Mouse (Mus musculus) cortical plate, adult 2 months (tissue): ENCODE results near the gene Ncaph2. TPM values are rescaled to one million over a fixed set of nuclear protein-coding genes. Genes with fewer than 3 reads are reported as not detected.

Experiments
- H3K27ac ChIP-seq: fragments of 200-500 bp; 2 replicates; pipeline ENCODE4 v1.5.1; 2012; ENCODE audit warnings: low read length, control low read depth, inconsistent platforms; ENCODE audit not compliant: insufficient read depth
- H3K4me1 ChIP-seq: fragments of 200-500 bp; 2 replicates; pipeline ENCODE4 v1.6.1; 2011; ENCODE audit warnings: low read length; ENCODE audit not compliant: control insufficient read depth, insufficient read depth
- H3K4me3 ChIP-seq: fragments of 200-500 bp; 2 replicates; pipeline ENCODE4 v1.5.1; 2011; ENCODE audit warnings: mild to moderate bottlenecking, low read length, control low read depth; ENCODE audit not compliant: insufficient read depth
- CTCF ChIP-seq: fragments of 200-500 bp; IDR thresholded peaks from 2 replicates; pipeline ENCODE4 v1.5.1; 2011; ENCODE audit warnings: mild to moderate bottlenecking, control low read depth, low read length; ENCODE audit not compliant: insufficient read depth; ENCODE audit errors: extremely low read depth
- POLR2A ChIP-seq: fragments of 200-500 bp; IDR thresholded peaks from 2 replicates; pipeline ENCODE4 v1.6.1; 2011; ENCODE audit warnings: mild to moderate bottlenecking, low read length, control low read depth; ENCODE audit not compliant: insufficient read depth; ENCODE audit errors: extremely low read depth
- polyA plus RNA-seq: library from polyadenylated mRNA; depleted of rRNA; stranded (reverse); fragments of >200 nt; gene quantifications from 2 replicates; pipeline ENCODE4 v1.2.3, GENCODE M21; 2012; rRNA removed

The Ncaph2 gene
- polyA plus RNA-seq, 1 experiment = 119 TPM

DNA sequence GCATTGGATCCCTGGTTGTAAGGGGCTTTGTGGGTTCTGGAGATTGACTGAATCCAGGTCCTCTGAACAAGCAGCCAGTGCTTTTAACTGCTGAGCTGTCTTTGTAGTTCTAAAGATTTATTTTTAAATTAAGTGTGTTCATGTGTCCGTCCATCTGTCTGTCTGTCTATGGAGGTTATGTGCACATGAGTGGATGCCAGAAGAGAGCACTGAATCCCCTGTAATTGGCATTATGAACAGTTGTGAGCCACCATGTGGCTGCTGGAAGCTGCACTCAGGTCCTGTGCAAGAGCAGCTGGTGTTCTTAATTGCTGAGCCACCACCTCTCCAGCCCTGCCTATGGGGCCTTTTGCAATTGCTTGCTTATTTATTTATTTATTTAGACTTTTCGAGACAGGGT is 42.6 kb downstream of the Ncaph2 start:
- Histone ChIP-seq H3K4me1 (no peaks in the 10 kb centered on the region), H3K4me3 (no peak overlapping the region), H3K27ac (no peak overlapping the region)
- TF ChIP-seq POLR2A (no peak), CTCF (no peak)

DNA sequence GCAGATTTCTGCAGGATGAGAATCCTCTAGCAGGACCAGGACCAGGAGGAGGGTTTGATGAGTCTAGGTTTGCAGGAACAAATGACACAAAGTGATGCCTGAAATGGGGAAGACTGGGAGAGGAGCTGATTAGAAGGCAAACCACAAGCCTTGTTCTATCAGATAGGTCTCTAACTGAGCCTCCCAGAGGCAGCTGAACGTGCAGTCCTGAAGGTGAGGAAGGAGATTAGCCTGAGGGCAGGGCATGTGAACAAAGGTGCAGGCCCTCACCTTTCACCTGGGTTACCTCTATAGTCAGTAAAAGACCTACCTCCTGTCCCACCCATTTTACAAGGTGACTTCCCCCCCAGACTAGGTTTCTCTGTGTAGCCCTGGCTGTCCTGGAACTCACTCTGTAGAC is 44.2 kb downstream of the Ncaph2 start:
- Histone ChIP-seq H3K27ac (no peak overlapping the region), H3K4me3 (no peak overlapping the region), H3K4me1 (no peaks in the 10 kb centered on the region)
- TF ChIP-seq POLR2A (no peak), CTCF (no peak)

GRCm38 (mm10) chr15:89402471-89402870 is 47.0 kb downstream of the Ncaph2 start:
- no peak overlapping the region for H3K27ac ChIP-seq
- no peak overlapping the region for H3K4me3 ChIP-seq
- no peak for TF ChIP-seq POLR2A
- no peak for TF ChIP-seq CTCF
- no peaks in the 10 kb centered on the region for H3K4me1 ChIP-seq

DNA sequence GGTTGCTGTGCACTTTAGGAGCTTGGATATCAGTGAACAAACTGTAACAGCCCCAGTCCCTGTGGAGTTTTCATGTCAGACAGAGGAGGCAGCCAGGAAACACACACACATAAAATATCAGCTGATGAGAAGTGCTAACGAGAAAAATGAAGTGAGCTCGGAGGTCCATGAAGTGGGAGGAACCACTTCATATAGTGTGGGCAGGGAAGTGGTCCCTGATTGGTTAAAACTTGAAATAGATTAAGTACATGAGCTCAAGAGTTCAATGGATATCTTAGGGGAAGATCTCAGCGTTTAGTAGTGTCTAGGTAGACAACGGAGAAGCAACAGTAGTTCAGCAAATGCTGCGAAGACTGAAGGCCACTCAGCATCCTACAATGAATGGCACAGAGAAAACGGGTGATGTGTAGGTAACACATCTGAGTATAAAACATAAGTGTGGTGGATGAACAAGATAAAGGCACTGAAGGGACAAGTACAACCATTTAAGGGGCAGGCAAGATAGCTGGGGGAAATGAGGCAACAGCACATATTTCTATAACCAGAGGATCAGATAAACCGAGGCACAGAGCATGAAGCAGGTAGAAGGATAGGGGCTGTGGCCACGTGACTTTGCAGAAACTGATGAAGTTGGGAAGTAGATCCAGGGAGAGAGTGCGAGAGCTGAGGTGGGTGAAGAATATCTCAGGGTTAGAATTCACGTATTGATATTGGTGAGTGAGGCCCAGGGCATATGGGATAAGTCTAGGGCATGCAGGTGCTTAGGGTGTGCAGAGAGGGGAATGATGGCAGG is 49.5 kb downstream of the Ncaph2 start:
- no peak for TF ChIP-seq CTCF
- no peak for TF ChIP-seq POLR2A
- Histone ChIP-seq H3K4me3 (no peak overlapping the region), H3K4me1 (no peaks in the 10 kb centered on the region), H3K27ac (no peak overlapping the region)

DNA sequence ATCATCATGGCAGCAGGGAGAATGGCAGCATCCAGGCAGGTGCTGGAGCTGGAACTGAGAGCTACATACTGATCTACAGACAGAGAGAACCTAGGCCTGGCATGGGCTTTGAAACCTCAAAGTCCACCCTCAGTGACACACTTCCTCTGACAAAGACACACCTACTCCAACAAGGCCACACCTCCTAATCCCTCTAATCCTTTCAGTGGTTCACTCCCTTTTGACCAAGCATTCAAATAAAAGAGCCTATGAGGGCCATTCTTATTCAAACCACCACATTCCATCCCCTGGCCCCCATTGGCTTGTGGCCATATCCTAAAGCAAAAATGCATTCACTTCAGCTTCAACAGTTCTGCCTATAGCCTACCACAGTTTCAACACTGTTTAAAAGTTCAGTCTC is 51.2 kb downstream of the Ncaph2 start:
- TF ChIP-seq POLR2A (no peak), CTCF (no peak)
- H3K4me3 ChIP-seq = no peak overlapping the region
- no peak overlapping the region for H3K27ac ChIP-seq
- H3K4me1 ChIP-seq = no peaks in the 10 kb centered on the region

GRCm38 (mm10) chr15:89410118-89410517 is 54.6 kb downstream of the Ncaph2 start, which contains the start of gene Syce3:
Gene Syce3, minus strand, starts transcription at chr15:89410503.
- Histone ChIP-seq H3K4me1 (no peaks in the 10 kb centered on the region), H3K27ac (no peak within 1 kb of the TSS), H3K4me3 (no peak within 1 kb of the TSS)
- TF ChIP-seq POLR2A (no peak), CTCF (no peak)

- TF ChIP-seq POLR2A = no peak
- Histone ChIP-seq H3K4me1 (no peaks in the 10 kb centered on the region), H3K4me3 (no peak overlapping the region), H3K27ac (no peak overlapping the region)
These were observed 59.8 kb downstream of the Ncaph2 start for GRCm38 (mm10) chr15:89415282-89415681.

DNA sequence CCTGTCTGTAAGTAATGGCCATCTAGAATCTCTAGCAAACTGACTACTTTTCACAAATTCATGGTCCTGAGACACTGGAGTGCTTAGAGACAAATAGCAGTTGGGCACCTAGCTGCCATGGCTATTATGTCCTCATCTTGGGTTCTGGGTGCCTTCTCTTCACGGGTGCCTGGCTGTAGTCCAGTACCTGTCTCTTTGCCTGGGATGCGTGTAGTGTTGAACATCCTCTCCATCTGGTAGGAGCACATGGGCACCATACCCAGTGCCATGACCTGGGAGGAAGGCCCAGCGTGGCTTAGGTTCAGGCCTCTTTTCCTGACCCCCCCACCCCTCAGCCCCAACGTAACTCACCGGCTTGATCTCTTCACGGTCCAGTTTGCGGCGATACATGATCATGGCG is 66.4 kb downstream of the Ncaph2 start:
- TF ChIP-seq POLR2A (no peak), CTCF (no peak)
- no peak overlapping the region for H3K27ac ChIP-seq
- no peak overlapping the region for H3K4me3 ChIP-seq
- no peaks in the 10 kb centered on the region for H3K4me1 ChIP-seq

Other genes with a start within 250 kb of the Ncaph2 start
- gene Tubgcp6, start 232.6 kb upstream of the Ncaph2 start, polyA plus RNA-seq = 31.8 and 34.1 TPM in 2 replicates
- gene Hdac10, start 227.0 kb upstream of the Ncaph2 start, polyA plus RNA-seq = 31.3 and 36.0 TPM in 2 replicates
- 21.0 and 22.3 TPM in 2 replicates for gene Mapk12, start 215.0 kb upstream of the Ncaph2 start, polyA plus RNA-seq
- 91.5 and 93.7 TPM in 2 replicates for gene Mapk11, start 206.1 kb upstream of the Ncaph2 start, polyA plus RNA-seq
- 51.0 and 52.9 TPM in 2 replicates for gene Plxnb2, start 174.9 kb upstream of the Ncaph2 start, polyA plus RNA-seq
- 137 and 148 TPM in 2 replicates for gene Dennd6b, start 159.2 kb upstream of the Ncaph2 start, polyA plus RNA-seq
- gene Ppp6r2, start 144.2 kb upstream of the Ncaph2 start, polyA plus RNA-seq = 119 and 135 TPM in 2 replicates
- 264 and 276 TPM in 2 replicates for gene Sbf1, start 40.4 kb upstream of the Ncaph2 start, polyA plus RNA-seq
- gene Adm2, start 33.0 kb upstream of the Ncaph2 start, polyA plus RNA-seq = not detected in 2 replicates
- gene Miox, start 21.3 kb upstream of the Ncaph2 start, polyA plus RNA-seq = not detected in 2 replicates
- gene Lmf2, start 60 bp upstream of the Ncaph2 start, polyA plus RNA-seq = 12.8 and 13.5 TPM in 2 replicates
- 35.2 and 36.9 TPM in 2 replicates for gene Sco2, start 18.1 kb downstream of the Ncaph2 start, polyA plus RNA-seq
- 3.1 and 3.7 TPM in 2 replicates for gene Tymp, start 21.3 kb downstream of the Ncaph2 start, polyA plus RNA-seq
- 5.4 and 5.6 TPM in 2 replicates for gene Odf3b, start 23.6 kb downstream of the Ncaph2 start, polyA plus RNA-seq
- gene Klhdc7b, start 29.2 kb downstream of the Ncaph2 start, polyA plus RNA-seq = 0.71 and 0.85 TPM in 2 replicates
- gene Syce3, start 54.8 kb downstream of the Ncaph2 start, polyA plus RNA-seq = 0.33 TPM in 1 of 2 replicates, not detected in the other
- 2.5 and 2.7 TPM in 2 replicates for gene Cpt1b, start 70.1 kb downstream of the Ncaph2 start, polyA plus RNA-seq
- gene C730034F03Rik, start 73.9 kb downstream of the Ncaph2 start, polyA plus RNA-seq = 2.8 and 3.2 TPM in 2 replicates
- 0.08 and 0.21 TPM in 2 replicates for gene Gm44502, start 74.0 kb downstream of the Ncaph2 start, polyA plus RNA-seq
- gene Chkb, start 74.2 kb downstream of the Ncaph2 start, polyA plus RNA-seq = 60.0 and 66.7 TPM in 2 replicates
- gene Mapk8ip2, start 98.2 kb downstream of the Ncaph2 start, polyA plus RNA-seq = 141 and 146 TPM in 2 replicates
- gene Arsa, start 121.7 kb downstream of the Ncaph2 start, polyA plus RNA-seq = 39.9 and 40.2 TPM in 2 replicates
- 98.8 and 99.7 TPM in 2 replicates for gene Shank3, start 143.9 kb downstream of the Ncaph2 start, polyA plus RNA-seq
- 3.2 and 4.4 TPM in 2 replicates for gene Acr, start 212.6 kb downstream of the Ncaph2 start, polyA plus RNA-seq
- gene Rabl2, start 236.2 kb downstream of the Ncaph2 start, polyA plus RNA-seq = 96.6 and 101 TPM in 2 replicates